Mouse (Mus musculus): ENCODE data around the gene Rtf1. TPM values are rescaled to one million over a fixed set of nuclear protein-coding genes. Genes with fewer than 3 reads are reported as not detected.
"Not testable (repeated sequence)": the region's sequence is repeated elsewhere in the genome, so short reads cannot be mapped to it uniquely, and the experiment has no call there.

Gene Rtf1
- polyA plus RNA-seq, 1 experiment, result 32.5 TPM

DNA sequence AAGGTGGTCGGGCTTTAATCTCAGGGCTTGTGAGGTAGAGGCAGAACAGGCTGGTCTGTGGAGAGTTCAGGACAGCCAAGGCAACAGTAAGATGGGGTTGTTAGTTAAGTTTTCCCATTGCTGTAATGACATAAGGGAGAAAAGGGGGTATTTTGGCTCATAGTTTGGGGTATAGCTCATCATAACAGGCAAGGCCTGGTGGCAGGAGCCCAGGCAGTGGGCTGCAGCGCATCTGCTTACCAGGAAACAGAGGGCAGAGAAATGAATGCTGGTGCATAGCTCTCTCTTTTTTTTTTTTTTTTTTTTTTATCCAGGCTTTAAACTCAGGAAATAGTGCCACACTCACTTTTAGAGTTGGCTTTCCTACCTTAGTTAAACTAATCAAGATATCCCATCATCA, 28.3 kb downstream of the Rtf1 start:
- H3K4me3 ChIP-seq (replicated peaks; ENCODE audit: insufficient read depth, low read depth, low read length), result no peak overlapping the region
- no peak for TF ChIP-seq CTCF (IDR thresholded peaks at IDR 0.05; ENCODE audit: borderline replicate concordance, insufficient read depth, low read depth, low read length)
- no peak for TF ChIP-seq POLR2A (IDR thresholded peaks at IDR 0.05; ENCODE audit: borderline replicate concordance, insufficient read depth, low read length)
- H3K4me1 ChIP-seq (ENCODE audit: control insufficient read depth, insufficient read depth, low read length), result no peaks in the 10 kb centered on the region
- DNase-seq, result no peak
- H3K27ac ChIP-seq (ENCODE audit: insufficient read depth, low read length), result no peak overlapping the region
- no peaks in the 10 kb centered on the region for H3K27me3 ChIP-seq (ENCODE audit: control insufficient read depth, insufficient read depth, low read length)
- 90% methylated on average over 2 of the region's 2 CpGs for WGBS

DNA sequence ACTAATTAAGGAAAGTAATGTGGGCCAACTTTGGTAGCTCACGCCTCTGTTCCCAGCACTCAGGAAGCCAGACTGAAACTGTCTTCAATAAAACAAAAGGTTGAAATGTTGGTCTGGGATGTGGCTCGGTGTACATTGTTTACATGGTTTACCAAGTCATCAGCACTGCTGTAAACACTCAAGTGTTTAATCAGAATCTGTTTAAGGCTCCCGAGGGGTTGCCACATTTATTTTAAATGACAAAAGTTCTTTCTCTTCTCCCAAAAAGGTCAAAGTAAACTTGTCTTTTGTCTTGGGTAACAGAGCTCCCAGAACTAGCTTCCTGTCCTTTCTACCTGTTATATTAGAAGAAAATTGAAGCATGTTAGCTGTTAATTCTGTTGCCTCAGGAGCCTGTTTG, 32.8 kb downstream of the Rtf1 start:
- H3K27ac ChIP-seq (ENCODE audit: insufficient read depth, low read length), result no peak overlapping the region
- TF ChIP-seq CTCF (IDR thresholded peaks at IDR 0.05; ENCODE audit: borderline replicate concordance, insufficient read depth, low read depth, low read length), result no peak
- TF ChIP-seq POLR2A (IDR thresholded peaks at IDR 0.05; ENCODE audit: borderline replicate concordance, insufficient read depth, low read length), result no peak
- DNase-seq, result no peak
- no peaks in the 10 kb centered on the region for H3K27me3 ChIP-seq (ENCODE audit: control insufficient read depth, insufficient read depth, low read length)
- H3K4me1 ChIP-seq (ENCODE audit: control insufficient read depth, insufficient read depth, low read length), result no peaks in the 10 kb centered on the region
- H3K4me3 ChIP-seq (replicated peaks; ENCODE audit: insufficient read depth, low read depth, low read length), result no peak overlapping the region
- WGBS, result 79% methylated on average over 3 of the region's 3 CpGs

DNA sequence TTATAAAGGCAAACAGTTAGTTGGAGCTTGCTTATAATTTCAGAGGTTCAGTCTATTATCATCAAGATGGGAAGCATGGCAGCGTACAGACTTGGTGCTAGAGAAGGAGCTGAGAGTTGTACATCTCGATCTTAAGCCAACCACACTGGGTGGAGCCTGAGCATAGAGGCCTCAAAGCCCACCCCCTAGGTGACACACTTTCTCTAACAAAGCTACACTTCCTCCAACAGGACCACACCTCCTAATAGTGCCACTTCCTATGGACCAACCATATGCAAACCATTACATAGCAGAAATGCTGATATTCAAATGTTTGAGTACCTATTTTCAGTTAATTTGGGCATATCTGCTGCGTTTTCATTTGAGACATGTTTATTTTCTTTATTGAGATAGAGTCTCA, 35.1 kb downstream of the Rtf1 start:
- Histone ChIP-seq H3K4me3 (replicated peaks; ENCODE audit: insufficient read depth, low read depth, low read length) (no peak overlapping the region), H3K27me3 (ENCODE audit: control insufficient read depth, insufficient read depth, low read length) (no peaks in the 10 kb centered on the region), H3K4me1 (ENCODE audit: control insufficient read depth, insufficient read depth, low read length) (no peaks in the 10 kb centered on the region), H3K27ac (ENCODE audit: insufficient read depth, low read length) (no peak overlapping the region)
- TF ChIP-seq CTCF (IDR thresholded peaks at IDR 0.05; ENCODE audit: borderline replicate concordance, insufficient read depth, low read depth, low read length) (no peak), POLR2A (IDR thresholded peaks at IDR 0.05; ENCODE audit: borderline replicate concordance, insufficient read depth, low read length) (no peak)
- DNase-seq, result no peak
- WGBS, result 91% methylated on average over 3 of the region's 3 CpGs

DNA sequence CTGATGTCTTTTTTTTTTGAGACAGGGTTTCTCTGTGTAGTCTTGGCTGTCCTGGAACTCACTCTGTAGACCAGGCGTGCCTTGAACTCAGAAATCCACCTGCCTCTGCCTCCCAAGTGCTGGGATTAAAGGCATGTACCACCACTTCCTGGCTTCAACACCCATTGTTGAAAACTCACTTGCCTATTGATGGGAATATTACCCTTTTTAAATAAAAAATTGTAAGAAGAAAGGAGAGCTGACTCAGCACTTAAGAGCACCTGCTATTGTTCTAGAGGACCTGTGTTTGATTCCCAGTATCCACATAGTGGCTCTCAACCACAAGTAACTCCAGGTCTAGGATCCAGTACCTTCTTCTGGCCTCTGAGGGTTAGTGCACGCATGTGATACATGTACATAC, 41.0 kb downstream of the Rtf1 start:
- 98% methylated on average over 2 of the region's 2 CpGs for WGBS
- not testable (repeated sequence) for DNase-seq; H3K4me1 ChIP-seq (ENCODE audit: control insufficient read depth, insufficient read depth, low read length); H3K4me3 ChIP-seq (replicated peaks; ENCODE audit: insufficient read depth, low read depth, low read length); H3K27me3 ChIP-seq (ENCODE audit: control insufficient read depth, insufficient read depth, low read length); H3K27ac ChIP-seq (ENCODE audit: insufficient read depth, low read length)

DNA sequence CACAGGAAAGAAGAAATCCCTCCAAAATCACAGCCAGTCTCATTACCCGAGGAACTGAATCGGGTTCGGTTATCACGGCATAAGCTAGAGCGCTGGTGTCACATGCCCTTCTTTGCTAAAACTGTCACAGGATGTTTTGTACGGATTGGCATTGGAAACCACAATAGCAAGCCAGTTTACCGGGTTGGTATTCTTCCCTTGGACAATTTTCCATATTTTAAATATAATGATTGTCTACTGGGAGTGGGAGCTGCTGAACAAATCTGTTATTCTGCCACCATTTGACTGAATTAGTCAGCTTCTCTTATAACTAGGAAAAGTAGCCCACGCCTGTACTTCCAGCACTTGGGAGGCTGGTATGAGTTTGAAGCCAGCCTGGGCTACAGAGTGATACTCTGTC, 46.2 kb downstream of the Rtf1 start:
- no peaks in the 10 kb centered on the region for H3K4me1 ChIP-seq (ENCODE audit: control insufficient read depth, insufficient read depth, low read length)
- no peak overlapping the region for H3K27ac ChIP-seq (ENCODE audit: insufficient read depth, low read length)
- TF ChIP-seq POLR2A (IDR thresholded peaks at IDR 0.05; ENCODE audit: borderline replicate concordance, insufficient read depth, low read length), result no peak
- TF ChIP-seq CTCF (IDR thresholded peaks at IDR 0.05; ENCODE audit: borderline replicate concordance, insufficient read depth, low read depth, low read length), result no peak
- no peak for DNase-seq
- H3K4me3 ChIP-seq (replicated peaks; ENCODE audit: insufficient read depth, low read depth, low read length), result no peak overlapping the region
- WGBS, result 96% methylated on average over 8 of the region's 8 CpGs
- no peaks in the 10 kb centered on the region for H3K27me3 ChIP-seq (ENCODE audit: control insufficient read depth, insufficient read depth, low read length)

DNA sequence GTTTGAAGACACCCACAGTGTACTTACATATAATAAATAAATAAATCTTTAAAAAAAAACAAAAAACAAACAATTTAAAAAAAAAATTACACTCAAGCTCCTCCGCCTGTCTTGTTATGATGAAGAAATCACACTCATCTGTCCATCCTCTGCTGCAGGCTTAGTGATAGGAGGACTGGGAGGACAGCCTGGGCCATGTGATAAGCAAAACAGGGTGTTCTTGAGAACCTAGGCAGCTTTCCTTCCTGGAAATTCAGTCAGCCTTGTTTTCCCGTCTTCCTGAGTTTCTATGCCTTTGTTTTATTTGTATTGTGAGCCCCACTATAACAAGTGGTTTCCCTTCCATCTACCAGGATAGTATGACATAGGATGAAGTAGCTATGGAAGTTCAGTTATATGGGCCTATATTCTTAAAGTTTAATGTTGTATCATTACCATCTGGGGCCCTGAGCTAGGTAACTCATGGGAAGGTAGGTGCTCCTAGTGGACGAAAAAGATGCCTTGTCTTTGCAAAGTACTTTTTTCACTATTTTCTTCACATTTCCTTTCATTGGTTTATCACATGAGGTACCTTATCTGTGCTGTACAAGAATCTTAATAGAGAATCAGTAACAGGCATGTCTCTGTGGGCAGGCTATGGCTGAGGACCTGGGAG, 53.0 kb downstream of the Rtf1 start:
- no peak overlapping the region for H3K4me3 ChIP-seq (replicated peaks; ENCODE audit: insufficient read depth, low read depth, low read length)
- WGBS, result 95% methylated on average over 3 of the region's 3 CpGs
- no peak overlapping the region for H3K27ac ChIP-seq (ENCODE audit: insufficient read depth, low read length)
- TF ChIP-seq CTCF (IDR thresholded peaks at IDR 0.05; ENCODE audit: borderline replicate concordance, insufficient read depth, low read depth, low read length), result no peak
- no peak for TF ChIP-seq POLR2A (IDR thresholded peaks at IDR 0.05; ENCODE audit: borderline replicate concordance, insufficient read depth, low read length)
- DNase-seq, result no peak
- no peaks in the 10 kb centered on the region for H3K27me3 ChIP-seq (ENCODE audit: control insufficient read depth, insufficient read depth, low read length)
- no peaks in the 10 kb centered on the region for H3K4me1 ChIP-seq (ENCODE audit: control insufficient read depth, insufficient read depth, low read length)

DNA sequence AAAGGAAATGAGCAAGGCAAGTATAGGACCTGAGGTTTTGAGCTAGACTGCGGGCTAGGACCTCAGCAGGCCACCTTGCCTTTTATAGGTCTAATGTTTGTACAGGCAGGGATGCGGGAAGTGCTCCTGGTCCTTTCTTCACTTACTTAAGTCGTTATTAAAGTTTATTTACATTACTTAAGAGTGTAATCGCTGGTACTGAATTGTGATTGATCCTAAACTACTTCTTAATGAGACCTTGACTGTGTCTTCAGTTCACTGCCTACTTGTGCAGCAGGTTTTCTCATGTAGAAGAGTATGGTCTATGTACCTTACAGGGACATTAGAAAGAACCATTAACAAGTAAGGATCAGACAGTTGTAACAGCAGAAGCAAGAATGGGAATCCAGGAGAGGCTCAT, 55.9 kb downstream of the Rtf1 start:
- Histone ChIP-seq H3K4me1 (ENCODE audit: control insufficient read depth, insufficient read depth, low read length) (no peaks in the 10 kb centered on the region), H3K27ac (ENCODE audit: insufficient read depth, low read length) (no peak overlapping the region), H3K27me3 (ENCODE audit: control insufficient read depth, insufficient read depth, low read length) (no peaks in the 10 kb centered on the region), H3K4me3 (replicated peaks; ENCODE audit: insufficient read depth, low read depth, low read length) (no peak overlapping the region)
- 95% methylated on average over 4 of the region's 4 CpGs for WGBS
- TF ChIP-seq CTCF (IDR thresholded peaks at IDR 0.05; ENCODE audit: borderline replicate concordance, insufficient read depth, low read depth, low read length) (no peak), POLR2A (IDR thresholded peaks at IDR 0.05; ENCODE audit: borderline replicate concordance, insufficient read depth, low read length) (no peak)
- DNase-seq, result no peak

DNA sequence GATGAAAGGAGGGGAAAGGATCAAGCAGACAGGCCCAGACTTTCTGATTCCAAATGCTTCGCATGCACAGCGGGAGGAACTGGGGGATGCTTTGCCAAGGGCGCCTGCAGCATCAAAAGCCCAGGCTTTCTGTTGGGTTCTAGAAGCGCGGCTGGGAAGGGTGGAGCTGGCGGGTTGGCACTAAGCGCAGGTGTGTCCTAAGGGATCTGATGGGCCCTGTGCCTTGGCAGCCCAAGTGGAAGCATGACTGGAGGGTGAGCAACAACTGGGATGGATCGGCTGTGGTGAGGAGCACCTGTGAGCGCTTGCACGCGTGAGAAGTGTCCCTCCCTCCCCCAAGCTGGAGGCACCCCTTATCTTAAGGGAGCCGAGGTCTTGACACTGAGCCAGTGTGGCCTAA, 62.3 kb downstream of the Rtf1 start:
- WGBS, result 8% methylated on average over 12 of the region's 12 CpGs
- no peak overlapping the region for H3K4me3 ChIP-seq (replicated peaks; ENCODE audit: insufficient read depth, low read depth, low read length)
- DNase-seq, result no peak
- H3K27me3 ChIP-seq (ENCODE audit: control insufficient read depth, insufficient read depth, low read length), result peaks cover 3% of the 10 kb centered on the region; the same call in 1 of the 2 replicates
- TF ChIP-seq POLR2A (IDR thresholded peaks at IDR 0.05; ENCODE audit: borderline replicate concordance, insufficient read depth, low read length), result no peak
- 0 out of 2 replicates have a peak, but pooled peaks cover 4% of the 10 kb centered on the region for H3K4me1 ChIP-seq (ENCODE audit: control insufficient read depth, insufficient read depth, low read length)
- no peak overlapping the region for H3K27ac ChIP-seq (ENCODE audit: insufficient read depth, low read length)

All from cerebellum, adult 2 months (tissue).